Mouse (Mus musculus): Measurements from ENCODE around the gene Irf5.
"Not testable (repeated sequence)": the region's sequence is repeated elsewhere in the genome, so short reads cannot be mapped to it uniquely, and the experiment has no call there.

The Irf5 gene

GRCm38 (mm10) chr6:29527361-29528164 lies 1.1 kb downstream of the Irf5 start:
- no peak for DNase-seq (ENCODE audit: low spot score)

GRCm38 (mm10) chr6:29528165-29528505 lies 1.7 kb downstream of the Irf5 start:
- DNase-seq (ENCODE audit: low spot score), result no peak

GRCm38 (mm10) chr6:29528561-29529443 lies 2.4 kb downstream of the Irf5 start:
- no peak for DNase-seq (ENCODE audit: low spot score)

- no peak for DNase-seq (ENCODE audit: low spot score)
Measured at GRCm38 (mm10) chr6:29529444-29529820, 3.0 kb downstream of the Irf5 start.

GRCm38 (mm10) chr6:29530050-29530449 lies 3.6 kb downstream of the Irf5 start:
- no peak for DNase-seq (ENCODE audit: low spot score)

- no peak for DNase-seq (ENCODE audit: low spot score)
Measured at GRCm38 (mm10) chr6:29535316-29535715, 8.9 kb downstream of the Irf5 start.

GRCm38 (mm10) chr6:29536651-29537193 lies 10.3 kb downstream of the Irf5 start:
- DNase-seq (ENCODE audit: low spot score), result no peak

- DNase-seq (ENCODE audit: low spot score), result no peak
Measured at GRCm38 (mm10) chr6:29537221-29537620, 10.8 kb downstream of the Irf5 start.

- DNase-seq (ENCODE audit: low spot score), result no peak
Measured at GRCm38 (mm10) chr6:29539502-29539901, 13.1 kb downstream of the Irf5 start.

GRCm38 (mm10) chr6:29540223-29540622 lies 13.8 kb downstream of the Irf5 start:
- no peak for DNase-seq (ENCODE audit: low spot score)

- no peak for DNase-seq (ENCODE audit: low spot score)
Measured at GRCm38 (mm10) chr6:29540956-29541355, 14.5 kb downstream of the Irf5 start.

GRCm38 (mm10) chr6:29545611-29546010 lies 19.2 kb downstream of the Irf5 start:
- DNase-seq (ENCODE audit: low spot score), result no peak

- DNase-seq (ENCODE audit: low spot score), result no peak
Measured at GRCm38 (mm10) chr6:29547582-29547981, 21.2 kb downstream of the Irf5 start.

- DNase-seq (ENCODE audit: low spot score), result no peak
Measured at GRCm38 (mm10) chr6:29548086-29548485, 21.7 kb downstream of the Irf5 start.

- DNase-seq (ENCODE audit: low spot score), result no peak
Measured at GRCm38 (mm10) chr6:29552526-29552925, 26.1 kb downstream of the Irf5 start.

GRCm38 (mm10) chr6:29557112-29557511 lies 30.7 kb downstream of the Irf5 start:
- no peak for DNase-seq (ENCODE audit: low spot score)

- DNase-seq (ENCODE audit: low spot score), result not testable (repeated sequence)
Measured at GRCm38 (mm10) chr6:29576388-29576787, 50.0 kb downstream of the Irf5 start.

GRCm38 (mm10) chr6:29580770-29581169 lies 54.3 kb downstream of the Irf5 start:
- DNase-seq (ENCODE audit: low spot score), result peak; percentile 11

- DNase-seq (ENCODE audit: low spot score), result no peak
Measured at GRCm38 (mm10) chr6:29581202-29581601, 54.8 kb downstream of the Irf5 start.
